Mouse (Mus musculus) adrenal gland, postnatal 4 days (tissue): ENCODE results near the gene Vwc2l. TPM values are rescaled to one million over a fixed set of nuclear protein-coding genes. Genes with fewer than 3 reads are reported as not detected.

Experiments
- DNase-seq, 2 experiments: peaks; one replicate each; pipeline ENCODE4 v3.0.0; 2021 to 2022; ENCODE audit warnings: low spot score in 2 of 2, mixed read lengths in 2 of 2
- long read RNA-seq, 2 experiments: library from polyadenylated mRNA; stranded (forward); transcript quantifications; one replicate each; pipeline ENCODE4 v2.0.0; 2021
- total RNA-seq, 2 experiments: library from RNA; stranded (reverse); gene quantifications; 2 replicates each; pipeline ENCODE4 v1.2.3; 2021

Gene Vwc2l
- 1 to 10 TPM in 1 of 2 experiments, under 1 TPM in 1; 0.42 to 1.3 TPM for total RNA-seq
- long read RNA-seq, experiment 1: 0 reads
- long read RNA-seq, experiment 2, partial matches to known transcripts: 0 of 1 reads
- long read RNA-seq, experiment 2, other reads (novel, unspliced or antisense): 1 of 1 reads

DNA sequence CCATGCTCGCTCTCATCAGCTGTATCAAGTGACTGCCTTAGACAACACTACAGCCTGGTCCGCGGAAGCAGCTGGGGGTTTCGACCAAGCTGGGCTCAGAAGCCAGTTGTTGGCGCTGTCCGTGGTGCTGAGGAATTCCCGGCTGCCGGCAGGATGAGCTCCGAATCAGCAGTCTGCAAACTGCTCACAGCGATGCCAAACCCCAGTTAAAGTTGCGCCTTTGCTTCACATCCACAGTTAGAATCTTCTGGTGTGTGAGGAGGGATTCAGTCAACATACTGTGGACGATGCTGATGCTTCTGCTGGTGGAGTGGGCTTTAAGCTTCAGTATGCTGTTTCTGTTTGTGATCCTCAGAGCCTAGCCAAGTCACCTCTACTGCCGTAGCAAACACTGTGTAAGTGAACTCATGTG is at the start of gene Vwc2l:
Vwc2l (plus strand) TSS at position 61 of the 412 bp plus-strand sequence.
- peak; percentile 25 to 36 for DNase-seq

DNA sequence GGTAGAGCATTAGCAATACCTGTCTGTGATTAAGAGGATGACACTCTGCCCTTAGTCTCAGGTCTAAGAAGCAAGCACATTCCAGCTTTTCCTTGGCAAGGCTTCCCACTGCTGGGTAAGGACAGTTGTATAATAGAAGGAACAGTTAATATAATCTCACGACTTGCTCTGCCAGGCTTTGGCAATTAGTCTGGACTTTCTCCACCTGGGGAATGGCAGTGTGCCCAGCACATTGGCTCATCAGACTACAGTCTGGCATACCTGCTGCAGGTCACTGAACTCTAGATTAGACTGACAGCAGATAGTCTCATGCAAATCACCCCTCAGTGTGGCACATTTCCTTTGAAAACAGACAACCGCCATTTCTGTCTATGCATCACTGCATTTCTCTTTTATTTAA is 33.0 kb upstream of the Vwc2l start:
- DNase-seq: no peak

DNA sequence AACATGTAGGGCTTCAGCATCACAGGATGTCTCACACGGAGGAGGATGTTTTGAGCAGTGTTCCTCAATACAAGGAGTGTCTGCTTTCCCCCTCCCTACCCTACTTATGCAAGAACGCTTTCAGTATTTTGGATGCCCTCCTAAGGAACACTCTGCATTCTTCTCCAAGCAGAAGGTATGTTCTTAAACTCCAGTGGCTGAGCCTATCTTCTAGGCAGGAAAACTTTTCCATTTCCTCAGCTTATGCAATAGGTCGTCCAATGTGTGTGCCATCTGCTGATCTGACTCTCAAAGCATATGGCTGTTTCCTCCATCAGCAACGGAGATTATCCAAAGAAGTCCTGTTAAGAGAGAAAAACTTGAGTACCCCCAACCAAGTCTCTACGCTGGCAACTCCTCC is 25.2 kb upstream of the Vwc2l start:
- DNase-seq: no peak

DNA sequence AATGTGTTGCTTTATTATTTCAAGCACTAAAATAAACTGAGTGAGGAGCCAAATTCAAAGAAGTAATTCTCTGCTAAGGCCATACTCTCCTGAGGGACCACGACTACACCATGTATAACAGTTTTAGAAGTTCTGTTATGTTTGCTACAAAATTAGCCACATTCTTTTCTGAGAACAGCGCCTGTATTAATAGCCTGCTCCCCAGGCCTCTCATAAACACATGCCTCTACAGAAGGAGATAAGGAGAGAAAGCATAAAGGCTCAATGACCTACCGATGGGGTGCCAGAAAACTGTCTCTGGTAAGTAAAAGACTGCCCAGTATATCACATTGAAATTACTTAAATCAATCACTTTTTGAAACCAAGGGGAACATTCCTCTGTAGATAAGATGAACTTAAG is 21.6 kb upstream of the Vwc2l start:
- DNase-seq: no peak

DNA sequence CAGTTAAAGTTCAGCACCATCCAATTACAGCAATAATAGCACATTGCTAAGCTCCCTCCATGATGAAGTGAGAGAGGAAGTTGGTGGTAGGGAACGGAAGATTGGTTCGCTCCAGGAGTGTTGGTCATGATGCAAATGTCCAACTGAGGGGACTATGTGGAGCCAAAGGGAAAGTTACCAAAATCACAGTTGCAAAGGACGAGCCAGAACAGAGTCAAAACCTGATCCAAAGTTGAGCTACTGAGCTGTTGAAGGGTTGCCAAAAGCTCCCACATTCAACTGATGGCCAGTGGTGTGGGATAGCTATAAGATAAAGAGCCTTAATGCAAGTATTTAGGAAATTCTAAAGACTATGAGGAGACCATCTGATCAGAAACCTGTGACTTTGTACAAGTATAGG is 19.7 kb upstream of the Vwc2l start:
- no peak for DNase-seq

DNA sequence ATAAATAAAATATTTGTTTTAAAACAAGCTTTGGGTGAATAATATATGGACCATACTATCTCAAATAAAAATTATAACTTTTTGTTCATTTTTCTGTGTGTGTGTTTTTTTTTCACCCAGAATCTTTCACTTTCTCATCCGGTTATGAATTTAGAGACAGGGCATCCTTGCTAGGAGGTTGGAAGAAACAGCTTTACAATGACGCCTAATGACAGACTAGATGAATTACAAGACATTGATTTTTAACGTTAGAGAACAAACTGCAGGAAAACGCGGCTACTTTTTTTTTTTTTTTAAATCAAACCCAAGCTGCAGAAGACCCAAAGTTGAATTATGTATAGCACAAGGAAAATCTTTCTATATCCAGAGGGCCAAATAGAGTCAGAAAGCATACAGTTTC is 470 bp upstream of the Vwc2l start:
- DNase-seq: no peak

DNA sequence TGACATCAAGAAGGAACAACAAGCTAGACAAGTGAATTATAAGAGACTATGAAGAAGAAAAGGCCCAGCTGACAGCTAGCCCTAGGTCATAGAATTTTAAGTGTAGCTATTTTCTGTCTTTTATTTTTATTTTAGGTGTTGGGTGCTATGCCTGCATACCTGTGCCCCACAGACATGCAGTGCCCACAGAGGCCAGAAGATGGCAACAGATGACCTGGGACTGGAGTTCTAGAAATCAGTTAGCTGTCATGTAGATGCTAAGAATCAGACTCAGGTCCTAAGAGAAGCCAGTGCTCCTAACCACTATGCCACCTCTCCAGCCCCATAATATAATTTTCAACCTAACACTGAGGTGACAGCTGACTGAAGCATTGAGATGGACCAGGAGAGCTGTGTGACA is 61.6 kb downstream of the Vwc2l start:
- no peak for DNase-seq

DNA sequence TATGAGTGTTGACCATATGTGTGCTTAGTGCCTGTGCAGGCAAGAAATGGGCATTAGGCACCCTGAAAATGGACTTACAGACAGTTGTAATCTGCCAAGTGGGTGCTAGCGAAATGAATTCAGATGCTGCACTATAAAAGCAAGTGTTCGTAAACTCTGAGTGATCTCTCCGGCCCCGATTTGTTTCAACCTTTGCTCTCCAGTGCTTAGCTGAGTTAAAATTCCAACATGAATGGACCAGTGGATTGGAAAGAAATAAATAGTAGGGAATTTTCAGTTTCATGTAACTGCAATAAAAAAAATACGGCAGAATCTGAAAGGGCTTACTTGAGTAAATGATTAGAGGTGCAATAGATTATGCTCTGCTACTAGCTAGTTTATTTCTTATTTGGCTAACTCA is 66.1 kb downstream of the Vwc2l start:
- no peak for DNase-seq

DNA sequence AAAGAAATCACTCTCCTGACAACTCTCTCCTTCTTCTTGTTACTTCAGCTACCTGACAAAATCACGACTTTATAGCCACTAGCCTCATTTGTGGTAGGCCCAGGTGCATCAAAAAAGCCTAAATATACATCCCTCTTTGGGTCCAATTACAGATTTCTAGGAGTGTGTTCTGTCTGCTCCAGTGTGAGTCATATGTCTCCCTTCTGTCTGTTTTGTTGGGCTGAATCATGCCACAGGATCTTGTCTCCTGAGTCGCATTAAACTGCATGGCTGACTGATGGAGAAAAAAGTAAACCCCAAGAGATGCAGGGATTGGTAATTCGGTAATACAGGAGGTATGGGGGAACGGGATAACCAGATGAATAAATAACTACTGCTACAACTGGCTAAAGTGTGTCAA is 69.6 kb downstream of the Vwc2l start:
- DNase-seq: no peak

DNA sequence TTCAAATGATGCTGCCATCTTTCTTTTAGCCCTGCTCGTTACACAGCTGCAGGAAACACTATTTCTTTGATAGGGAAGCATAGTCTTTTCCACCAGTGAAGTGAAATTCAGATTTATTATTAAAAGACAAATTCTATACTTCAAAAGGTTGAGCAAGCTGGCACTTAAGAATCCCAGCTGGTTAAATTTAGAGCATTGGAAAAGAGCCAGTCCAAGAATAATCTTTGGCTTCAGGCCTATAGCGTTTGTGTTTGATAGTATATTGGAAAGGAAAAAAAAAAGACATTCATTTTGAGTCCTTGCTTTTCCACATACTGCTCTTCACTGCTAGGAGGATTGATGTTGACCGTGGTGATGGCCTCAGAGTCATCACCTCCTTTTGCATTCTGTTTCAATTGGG is 77.9 kb downstream of the Vwc2l start:
- DNase-seq: no peak

DNA sequence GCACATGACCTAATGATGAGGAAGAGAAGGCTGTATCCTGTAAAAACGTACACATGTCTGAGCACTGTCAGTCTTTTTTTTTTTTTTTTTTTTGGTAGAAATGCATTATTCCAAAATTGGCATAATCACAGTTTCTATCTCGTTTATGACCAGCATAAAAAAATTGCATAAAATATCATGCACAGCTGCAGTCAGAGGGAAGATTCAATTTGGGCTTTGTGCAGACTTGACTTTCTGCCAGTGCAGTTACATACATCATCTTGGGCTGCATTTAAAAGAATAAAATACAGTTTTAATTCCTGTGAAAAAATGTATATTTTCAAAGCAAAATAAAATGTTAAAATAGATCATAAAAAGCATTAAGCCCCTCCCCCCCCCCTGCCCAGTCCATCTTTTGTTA is 97.6 kb downstream of the Vwc2l start:
- DNase-seq: no peak

DNA sequence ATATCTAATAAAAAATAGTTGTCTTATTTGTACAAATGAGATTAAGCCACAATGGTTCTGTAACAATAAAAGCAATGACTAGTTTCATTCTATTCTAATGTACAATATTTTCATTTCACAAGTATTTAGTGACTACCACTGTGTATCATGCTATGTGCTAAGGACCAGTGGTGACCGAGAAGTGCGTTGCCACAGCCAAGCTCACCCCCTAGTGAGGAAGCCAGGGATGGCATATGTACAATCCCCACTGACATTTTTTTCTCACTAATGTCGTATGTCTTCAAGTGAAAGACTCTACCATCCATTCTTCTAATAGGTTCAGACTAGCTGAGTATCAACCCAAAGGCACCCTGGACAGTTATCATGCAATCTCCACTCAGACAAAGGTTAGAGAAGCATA is 107.7 kb downstream of the Vwc2l start:
- no peak for DNase-seq

DNA sequence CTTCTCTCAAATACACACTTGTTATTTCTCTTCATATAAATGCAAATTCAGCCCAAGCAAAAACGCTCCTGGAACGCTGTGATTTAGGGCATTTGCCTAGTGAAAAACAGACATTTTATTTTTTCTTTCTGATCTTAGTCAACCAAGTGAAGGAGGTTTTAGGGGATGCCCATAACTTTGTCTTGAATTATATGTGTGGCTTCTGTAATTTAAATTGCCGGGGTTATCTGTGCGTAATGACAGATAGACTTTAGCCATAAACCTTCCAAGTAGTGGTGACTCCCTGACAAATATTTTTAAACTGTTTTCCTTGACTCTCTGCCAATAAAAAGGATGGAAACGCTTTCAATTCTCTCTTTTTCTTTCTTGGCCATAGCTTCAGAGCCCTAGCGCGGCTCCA is 116.7 kb downstream of the Vwc2l start:
- no peak for DNase-seq

DNA sequence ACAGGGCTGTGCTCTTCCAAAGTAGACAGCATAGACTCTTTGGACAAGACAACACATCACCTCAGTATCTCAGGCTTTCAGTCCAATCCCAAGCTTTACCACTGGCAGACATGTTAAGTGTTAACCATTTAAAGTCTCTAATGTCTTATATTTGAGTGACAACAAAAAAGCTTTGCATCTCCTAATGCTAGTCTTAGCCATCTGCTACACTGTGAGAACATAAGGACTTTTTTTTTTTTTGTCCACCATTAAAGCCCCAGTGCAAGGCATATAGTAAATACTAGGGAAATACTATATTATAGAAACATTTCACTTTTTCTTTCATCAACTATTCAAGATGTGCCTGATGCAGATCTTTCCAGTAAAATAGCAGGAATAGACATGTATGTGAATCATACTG is 119.8 kb downstream of the Vwc2l start:
- no peak for DNase-seq

DNA sequence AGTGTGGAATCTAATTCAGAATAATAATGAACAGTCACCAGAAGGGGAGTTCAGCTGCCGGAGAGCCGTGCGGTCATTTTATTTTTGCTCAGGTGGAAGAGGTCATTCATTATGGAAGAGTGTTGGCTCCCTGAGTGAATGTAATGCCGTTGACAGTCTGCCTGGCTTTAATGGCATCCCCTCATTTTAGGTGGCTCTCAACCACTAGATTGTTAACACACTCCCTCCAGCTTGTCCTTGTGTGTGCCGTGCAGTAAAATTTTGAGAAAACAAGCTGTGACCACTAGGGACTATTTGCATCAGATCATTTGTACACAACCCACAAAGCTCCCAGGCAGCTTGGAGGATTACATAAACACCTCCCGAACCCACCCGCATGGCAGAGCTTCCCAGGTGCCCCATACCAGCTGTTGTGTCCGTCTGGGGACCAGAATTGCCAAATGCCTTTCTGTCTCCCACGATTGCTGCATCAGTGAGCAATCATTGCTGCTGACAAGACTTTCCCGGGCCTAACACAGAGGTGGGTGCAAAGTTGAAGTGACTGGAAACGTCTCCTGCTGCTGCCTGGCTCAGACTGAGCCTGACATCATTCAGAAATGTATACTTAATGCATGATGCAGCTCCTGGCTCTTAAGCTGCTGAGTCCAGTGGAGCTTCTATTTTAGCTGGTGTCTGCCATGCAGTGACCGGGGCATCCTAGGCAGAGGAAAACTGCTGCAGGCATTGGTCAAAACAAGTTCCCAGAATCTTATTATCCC is 126.3 kb downstream of the Vwc2l start:
- no peak for DNase-seq

DNA sequence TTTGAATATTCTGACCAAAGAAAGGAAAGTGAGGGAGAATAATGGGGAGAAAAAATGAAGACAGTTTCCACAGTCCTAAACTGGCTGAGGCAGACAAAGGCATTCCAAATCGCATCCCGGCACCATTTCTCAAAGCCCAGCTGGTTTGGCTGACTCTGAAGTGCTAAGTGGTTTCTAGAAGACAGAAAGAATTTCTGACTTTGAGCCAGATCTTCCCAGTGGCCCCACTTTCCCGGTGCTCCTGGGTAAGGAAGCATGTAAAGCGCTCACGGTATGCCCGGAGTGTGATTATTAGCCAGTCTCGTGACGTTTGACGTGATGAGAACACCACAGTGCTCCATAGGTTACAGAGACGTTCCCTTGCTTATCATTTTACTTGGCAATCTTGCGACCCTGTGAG is 127.9 kb downstream of the Vwc2l start:
- no peak for DNase-seq

DNA sequence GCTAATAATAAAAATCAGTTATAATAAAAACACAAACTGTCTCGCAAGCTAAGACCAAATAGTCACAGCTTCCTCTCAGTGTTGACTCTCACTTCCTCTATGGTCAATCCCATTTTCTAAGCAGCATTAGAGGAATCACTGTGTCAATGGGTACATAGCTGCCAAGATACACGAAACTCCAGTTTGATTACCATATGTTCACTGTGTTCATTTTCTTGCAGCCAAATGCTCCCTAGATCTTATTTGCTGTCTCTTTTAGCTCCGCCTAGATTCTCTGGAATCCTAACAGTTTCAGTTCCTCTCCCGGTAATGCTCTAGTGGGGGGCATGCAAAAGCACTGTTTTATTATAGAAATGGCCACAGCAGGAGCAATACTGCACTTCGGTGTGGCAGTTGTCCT is 130.4 kb downstream of the Vwc2l start:
- DNase-seq: no peak

DNA sequence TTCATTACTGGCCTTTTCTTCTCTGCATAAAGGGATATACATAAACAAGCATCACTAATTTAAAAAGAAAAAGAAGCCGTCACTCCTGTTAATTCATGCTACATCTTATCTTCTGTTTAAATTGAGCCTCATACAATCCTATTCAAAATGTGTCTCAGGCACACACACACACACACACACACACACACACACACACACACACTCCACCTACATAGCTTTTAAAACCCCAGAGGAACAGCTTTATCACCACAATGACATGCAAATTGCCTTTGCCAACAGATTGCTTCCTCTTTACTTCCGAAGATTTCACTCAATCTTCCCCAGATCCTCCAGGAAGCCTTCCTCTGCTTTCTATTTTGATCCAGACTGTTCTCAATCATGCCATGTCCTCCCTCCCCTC is 136.2 kb downstream of the Vwc2l start:
- no peak for DNase-seq

DNA sequence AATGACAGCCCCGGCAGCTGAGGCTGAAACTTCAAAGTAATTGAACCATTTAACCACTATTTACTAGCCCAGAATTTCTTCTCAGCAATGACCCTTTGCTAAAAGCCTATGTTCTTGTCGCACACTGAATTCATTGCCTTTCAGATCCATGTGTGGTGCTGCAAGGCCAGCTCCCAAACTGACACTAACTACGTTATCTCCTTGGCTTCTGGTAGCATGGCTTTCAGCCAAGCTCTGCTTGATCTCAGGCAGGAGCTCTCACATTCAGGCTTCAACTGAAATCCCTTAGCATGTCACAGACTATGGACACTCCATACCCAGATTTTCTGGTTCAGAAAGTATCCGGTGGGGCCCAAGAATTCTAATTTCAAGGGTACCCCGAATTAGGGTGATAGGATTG is 140.6 kb downstream of the Vwc2l start:
- no peak for DNase-seq

DNA sequence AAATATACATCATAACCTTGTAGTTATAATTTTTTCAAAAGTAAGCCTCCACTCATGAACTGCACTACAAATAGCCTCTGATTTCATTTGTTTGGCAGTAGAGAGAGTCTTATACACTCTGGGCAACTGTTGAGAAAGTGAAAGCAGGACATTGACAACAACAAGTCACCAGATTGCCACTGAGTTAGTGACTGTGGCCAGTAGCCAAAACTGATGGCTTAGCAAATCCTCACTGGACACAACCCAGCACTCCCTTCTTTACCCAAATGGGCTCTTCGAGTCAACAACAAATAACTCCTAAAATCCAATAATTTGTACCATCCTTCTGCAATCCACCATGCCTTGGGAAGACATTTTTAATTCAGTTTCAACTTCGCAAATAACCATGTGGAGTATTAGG is 155.0 kb downstream of the Vwc2l start:
- DNase-seq: no peak

DNA sequence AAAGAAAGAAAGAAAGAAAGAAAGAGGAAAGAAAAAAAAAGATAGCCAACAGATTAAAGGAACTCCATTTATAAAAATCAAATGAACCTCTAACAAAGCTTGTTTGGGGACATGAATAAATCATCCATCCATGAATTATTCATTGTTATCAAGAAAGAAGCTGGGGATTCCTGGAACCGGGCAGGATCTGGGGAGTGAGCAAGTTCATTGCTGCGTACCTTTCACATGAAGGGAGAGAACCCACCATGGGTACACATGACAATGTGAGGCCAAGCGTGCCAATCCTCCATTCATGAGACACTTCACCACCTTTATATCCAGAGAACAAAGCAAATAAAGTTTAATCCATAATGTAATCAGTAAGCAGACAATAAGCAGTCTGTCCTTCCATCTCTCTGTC is 155.8 kb downstream of the Vwc2l start:
- DNase-seq: no peak

DNA sequence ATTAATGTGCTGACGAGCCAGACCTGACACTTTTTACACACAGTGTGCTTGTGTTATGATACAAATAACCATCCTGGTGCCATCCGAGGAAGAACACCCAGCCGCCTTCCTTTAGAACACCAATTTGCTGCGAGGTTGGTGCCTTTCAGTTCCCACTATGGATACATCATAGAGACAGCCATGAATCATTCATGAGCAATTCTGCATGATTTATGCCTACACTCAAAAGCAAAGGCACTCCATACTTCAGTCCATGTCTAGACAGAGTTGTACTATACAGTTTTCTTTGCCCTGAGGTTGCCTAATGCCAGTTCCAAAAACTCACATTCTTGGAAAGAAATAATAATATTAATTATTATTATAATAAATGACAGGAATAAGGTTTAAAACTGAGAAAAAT is 158.6 kb downstream of the Vwc2l start:
- no peak for DNase-seq

DNA sequence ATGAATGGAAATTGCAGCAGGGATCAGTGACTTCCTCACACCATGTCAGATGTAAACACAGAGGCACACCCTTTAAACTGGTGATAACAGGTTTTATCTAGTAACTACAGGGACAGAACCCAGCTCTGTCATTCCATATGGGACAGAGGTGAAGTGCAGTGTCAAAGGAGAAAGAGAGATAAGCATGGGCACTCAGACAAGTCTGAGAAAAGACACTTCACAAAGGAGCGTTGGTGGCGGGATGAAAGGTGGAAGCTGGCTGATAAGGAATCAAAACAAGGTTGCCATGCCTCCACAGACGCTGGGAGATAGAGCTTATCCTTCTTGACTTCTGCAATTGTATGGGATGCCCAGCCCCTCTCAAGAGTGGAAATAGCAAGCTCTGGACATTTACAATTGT is 176.8 kb downstream of the Vwc2l start:
- DNase-seq: no peak
